Mouse (Mus musculus) midbrain, postnatal 0 days (tissue): ENCODE measurements around the gene 2310022A10Rik. TPM values are rescaled to one million over a fixed set of nuclear protein-coding genes. Genes with fewer than 3 reads are reported as not detected.

Experiments used
- ATAC-seq: fragments of 200-750 bp; cut with Nextera tagmentation; 2 replicates; pipeline ENCODE4 v1.8.0; 2017; ENCODE audit warnings: moderate number of reproducible peaks, mild to moderate bottlenecking, moderate TSS enrichment, moderate library complexity; ENCODE audit not compliant: low FRiP score
- DNase-seq: peaks from one replicate; pipeline ENCODE4 v3.0.0-alpha.2; 2015; ENCODE audit warnings: low spot score
- H3K27ac ChIP-seq: fragments of 300-500 bp; sonication (generic); 2 replicates; pipeline ENCODE4 v1.5.1; 2014; ENCODE audit warnings: low read depth, mild to moderate bottlenecking, low read length, mixed read lengths
- H3K27me3 ChIP-seq: fragments of 300-500 bp; sonication (generic); 2 replicates; pipeline ENCODE4 v1.6.1; 2014; ENCODE audit warnings: low read length, control low read depth, mixed read lengths; ENCODE audit not compliant: insufficient read depth
- H3K36me3 ChIP-seq: fragments of 300-500 bp; sonication (generic); 2 replicates; pipeline ENCODE4 v1.6.1; 2014; ENCODE audit warnings: low read length, control low read depth, mixed read lengths; ENCODE audit not compliant: insufficient read depth
- H3K4me1 ChIP-seq: fragments of 300-500 bp; sonication (generic); 2 replicates; pipeline ENCODE4 v1.6.1; 2014; ENCODE audit warnings: mild to moderate bottlenecking, control low read depth, antibody characterized with exemption, low read length, mixed read lengths; ENCODE audit not compliant: insufficient read depth
- H3K4me2 ChIP-seq: fragments of 300-500 bp; sonication (generic); 2 replicates; pipeline ENCODE4 v1.6.1; 2014; ENCODE audit warnings: low read depth, mild to moderate bottlenecking, low read length, mixed read lengths; ENCODE audit not compliant: poor library complexity, severe bottlenecking
- H3K4me3 ChIP-seq: fragments of 300-500 bp; sonication (generic); 2 replicates; pipeline ENCODE4 v1.5.1; 2014; ENCODE audit warnings: low read depth, mild to moderate bottlenecking, low read length, moderate library complexity
- H3K9ac ChIP-seq: fragments of 300-500 bp; sonication (generic); replicated peaks from 2 replicates; pipeline ENCODE4 v1.6.1; 2014; ENCODE audit warnings: mild to moderate bottlenecking, low read length, moderate library complexity, mixed read lengths; ENCODE audit not compliant: poor library complexity, severe bottlenecking
- H3K9me3 ChIP-seq: fragments of 300-500 bp; sonication (generic); 2 replicates; pipeline ENCODE4 v1.6.1; 2016; ENCODE audit warnings: low read length, control low read depth
- CTCF ChIP-seq: IDR thresholded peaks from 2 replicates; pipeline ENCODE4 v1.5.1; 2016; ENCODE audit warnings: antibody characterized with exemption, mild to moderate bottlenecking
- WGBS: fragments of 180-500 bp; shearing (Covaris S2); extraction: QIAGEN DNeasy Blood & Tissue Kit; methylation state at CpG from one replicate; pipeline ENCODE4 v1.1.7; 2014; 5-methylcytosine and 5-hydroxymethylcytosine counted together
- polyA plus RNA-seq: library from polyadenylated mRNA; unstranded; fragments of >200 nt; fragmentation: Nextera tagmentation; extraction: Ambion mirVana; gene quantifications from 2 replicates; pipeline ENCODE4 v1.2.1, GENCODE M21; 2015
- total RNA-seq: library from RNA; depleted of rRNA; stranded (reverse); fragments of >200 nt; gene quantifications from 2 replicates; pipeline ENCODE4 v1.2.3, GENCODE M21; 2014

Gene 2310022A10Rik
- total and polyA plus RNA-seq, 2 experiments from 2014 or later = 12.5 to 31.0 TPM

DNA sequence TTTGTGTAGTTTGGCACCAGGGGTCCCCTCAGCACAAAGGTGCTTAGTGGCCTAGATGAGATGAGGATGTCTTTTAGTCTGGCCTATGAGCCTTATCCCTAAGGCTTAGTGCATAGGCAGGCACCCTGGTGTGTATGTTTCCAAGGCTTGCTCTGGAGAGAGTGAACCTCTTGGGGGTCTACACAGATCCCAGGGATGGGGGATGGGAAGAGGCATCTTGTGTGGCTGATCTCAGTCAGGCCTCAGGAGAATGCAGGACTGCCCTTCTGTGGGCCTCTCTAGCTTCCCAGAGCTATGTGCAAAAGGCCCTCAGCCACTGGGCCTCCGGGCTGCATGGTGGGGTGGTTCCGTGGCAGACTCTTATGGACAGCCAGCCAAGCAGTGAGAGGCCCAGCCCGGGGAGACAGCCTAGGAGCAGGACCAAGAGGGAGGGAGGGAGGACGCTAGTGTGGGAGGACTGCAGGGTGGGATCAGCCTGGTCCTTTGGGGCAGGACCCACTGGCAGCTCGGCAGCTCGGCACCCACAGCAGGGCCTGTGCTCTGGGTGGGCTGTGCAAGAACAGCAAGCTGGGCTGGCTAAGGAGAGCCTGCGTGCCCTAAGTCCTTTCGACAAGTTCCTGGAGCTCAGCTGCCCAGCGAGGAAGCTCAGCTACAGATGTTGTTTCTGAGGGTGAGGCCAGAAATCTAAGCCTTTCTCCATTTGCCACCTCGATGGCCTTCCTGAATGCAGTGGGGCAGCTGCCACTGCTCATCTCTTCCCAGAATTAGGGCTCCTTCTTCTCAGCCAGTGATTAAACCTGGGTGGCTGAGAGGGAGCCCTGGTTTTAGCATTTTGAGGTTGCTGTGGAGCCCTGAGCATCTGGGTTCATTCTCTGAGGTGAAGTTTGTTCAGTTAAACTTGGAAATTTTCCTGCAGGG lies 43.8 kb downstream of the 2310022A10Rik start:
- Histone ChIP-seq H3K4me3 (no peak overlapping the region), H3K4me1 (peaks cover 15% of the 10 kb centered on the region; the same call in 1 of the 2 replicates), H3K27me3 (no peaks in the 10 kb centered on the region), H3K9me3 (no peaks in the 10 kb centered on the region), H3K9ac (peak overlapping the region; percentile 24; the same call in 1 of the 2 replicates), H3K27ac (peak overlapping the region; percentile 47), H3K36me3 (peaks cover 2% of the 10 kb centered on the region; the same call in 1 of the 2 replicates), H3K4me2 (no peak overlapping the region)
- ATAC-seq (no peak), DNase-seq (no peak)
- 49% methylated on average over 10 of the region's 10 CpGs for WGBS
- no peak for TF ChIP-seq CTCF

DNA sequence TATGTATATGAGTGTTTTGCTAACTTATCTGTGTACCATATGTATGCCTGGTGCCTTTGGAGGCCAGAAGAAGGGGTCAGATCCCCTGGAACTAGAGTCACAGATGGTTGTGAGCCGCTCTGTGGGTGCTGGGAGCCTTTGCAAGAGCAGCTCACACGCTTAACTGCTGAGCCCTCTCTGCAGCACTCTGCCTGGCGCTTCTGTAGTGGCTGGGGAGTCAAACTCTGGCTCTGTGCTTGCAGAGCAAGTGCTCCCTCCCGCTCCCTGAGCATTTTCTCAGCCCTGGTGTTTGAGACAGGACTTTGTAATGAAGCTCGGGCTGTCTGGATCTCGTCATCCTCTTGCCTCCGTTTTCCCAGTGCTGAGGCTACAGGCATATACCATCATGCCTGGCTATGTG lies 45.0 kb downstream of the 2310022A10Rik start:
- no peak overlapping the region for H3K4me2 ChIP-seq
- DNase-seq (no peak), ATAC-seq (no peak)
- H3K4me1 ChIP-seq = peaks cover 12% of the 10 kb centered on the region; the same call in 1 of the 2 replicates
- TF ChIP-seq CTCF = no peak
- no peak overlapping the region for H3K4me3 ChIP-seq
- H3K27ac ChIP-seq = no peak overlapping the region
- H3K27me3 ChIP-seq = no peaks in the 10 kb centered on the region
- 86% methylated on average over 7 of the region's 7 CpGs for WGBS
- H3K9ac ChIP-seq = no peak overlapping the region
- no peaks in the 10 kb centered on the region for H3K9me3 ChIP-seq
- peaks cover 2% of the 10 kb centered on the region; the same call in 1 of the 2 replicates for H3K36me3 ChIP-seq

DNA sequence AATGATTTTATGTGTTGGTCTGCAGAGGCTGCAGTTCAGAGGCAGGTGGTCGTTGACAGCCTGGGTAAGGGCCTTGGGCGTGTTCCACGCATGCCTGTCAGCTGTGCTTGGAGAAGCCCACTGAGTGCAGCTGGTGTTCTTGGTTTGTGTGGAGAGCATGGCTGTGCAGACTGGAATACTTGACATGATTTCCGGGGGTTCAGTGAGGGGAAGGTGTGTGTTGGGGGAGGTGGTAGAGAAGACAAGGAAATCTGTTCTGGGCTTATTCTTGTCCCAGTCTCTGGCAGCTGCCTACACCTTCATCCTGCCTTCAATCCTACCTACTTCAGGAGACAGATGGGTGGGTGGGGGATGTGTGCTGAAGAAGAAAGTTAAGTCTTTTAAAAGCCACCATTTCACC lies 48.6 kb downstream of the 2310022A10Rik start:
- Histone ChIP-seq H3K4me3 (no peak overlapping the region), H3K27ac (no peak overlapping the region), H3K4me2 (no peak overlapping the region), H3K27me3 (no peaks in the 10 kb centered on the region), H3K4me1 (0 out of 2 replicates have a peak, but pooled peaks cover 1% of the 10 kb centered on the region), H3K36me3 (0 out of 2 replicates have a peak, but pooled peaks cover 3% of the 10 kb centered on the region), H3K9ac (no peak overlapping the region), H3K9me3 (no peaks in the 10 kb centered on the region)
- 62% methylated on average over 4 of the region's 4 CpGs for WGBS
- no peak for TF ChIP-seq CTCF
- DNase-seq (peak; percentile 65), ATAC-seq (no peak)

- Histone ChIP-seq H3K4me3 (no peak overlapping the region), H3K4me2 (no peak overlapping the region), H3K27ac (no peak overlapping the region), H3K9me3 (no peaks in the 10 kb centered on the region), H3K36me3 (0 out of 2 replicates have a peak, but pooled peaks cover 3% of the 10 kb centered on the region), H3K27me3 (no peaks in the 10 kb centered on the region), H3K9ac (no peak overlapping the region), H3K4me1 (no peaks in the 10 kb centered on the region)
- no peak for TF ChIP-seq CTCF
- 85% methylated on average over 2 of the region's 2 CpGs for WGBS
- ATAC-seq = no peak
- no peak for DNase-seq
Observed at GRCm38 (mm10) chr7:27602161-27602560, 49.1 kb downstream of the 2310022A10Rik start.

- WGBS = 84% methylated on average over 7 of the region's 7 CpGs
- Histone ChIP-seq H3K27ac (no peak overlapping the region), H3K4me2 (no peak overlapping the region), H3K9ac (no peak overlapping the region), H3K27me3 (no peaks in the 10 kb centered on the region), H3K4me1 (no peaks in the 10 kb centered on the region), H3K9me3 (no peaks in the 10 kb centered on the region), H3K36me3 (0 out of 2 replicates have a peak, but pooled peaks cover 3% of the 10 kb centered on the region), H3K4me3 (no peak overlapping the region)
- no peak for ATAC-seq
- no peak for DNase-seq
- no peak for TF ChIP-seq CTCF
Observed at GRCm38 (mm10) chr7:27602835-27603234, 49.8 kb downstream of the 2310022A10Rik start.
